Mouse (Mus musculus) heart, embryonic 15.5 days (tissue): ENCODE measurements around the gene Zdhhc14. TPM values are rescaled to one million over a fixed set of nuclear protein-coding genes. Genes with fewer than 3 reads are reported as not detected.
A peak's percentile ranks its signal among the peaks of the same experiment; 100 is the strongest.

ENCODE experiments used
- ATAC-seq: fragments of 200-750 bp; cut with Nextera tagmentation; replicated peaks from 2 replicates; pipeline ENCODE4 v1.8.0; 2017; ENCODE audit warnings: low read depth, moderate TSS enrichment; ENCODE audit not compliant: insufficient number of reproducible peaks, insufficient read depth, low FRiP score
- H3K27ac ChIP-seq: fragments of 300-500 bp; sonication (generic); 2 replicates; pipeline ENCODE4 v1.5.1; 2015; ENCODE audit warnings: mild to moderate bottlenecking, inconsistent platforms
- H3K27me3 ChIP-seq: fragments of 300-500 bp; sonication (generic); 2 replicates; pipeline ENCODE4 v1.6.1; 2015; ENCODE audit warnings: inconsistent platforms
- H3K36me3 ChIP-seq: fragments of 300-500 bp; sonication (generic); 2 replicates; pipeline ENCODE4 v1.6.1; 2015; ENCODE audit warnings: mild to moderate bottlenecking, inconsistent platforms
- H3K4me1 ChIP-seq: fragments of 300-500 bp; sonication (generic); replicated peaks from 2 replicates; pipeline ENCODE4 v1.6.1; 2015; ENCODE audit warnings: inconsistent platforms
- H3K4me2 ChIP-seq: fragments of 300-500 bp; sonication (generic); 2 replicates; pipeline ENCODE4 v1.6.1; 2015; ENCODE audit warnings: inconsistent platforms, mild to moderate bottlenecking, moderate library complexity
- H3K4me3 ChIP-seq: fragments of 300-500 bp; sonication (generic); 2 replicates; pipeline ENCODE4 v1.5.1; 2015; ENCODE audit warnings: mild to moderate bottlenecking, inconsistent platforms
- H3K9ac ChIP-seq: fragments of 300-500 bp; sonication (generic); 2 replicates; pipeline ENCODE4 v1.6.1; 2015; ENCODE audit warnings: mild to moderate bottlenecking, inconsistent platforms
- H3K9me3 ChIP-seq: fragments of 300-500 bp; sonication (generic); replicated peaks from 2 replicates; pipeline ENCODE4 v1.6.1; 2016; ENCODE audit warnings: inconsistent platforms
- whole genome bisulfite sequencing: fragments of 180-500 bp; shearing (Covaris S2); methylation state at CpG from one replicate; pipeline ENCODE4 v1.1.7; 2015; ENCODE audit warnings: mixed read lengths; 5-methylcytosine and 5-hydroxymethylcytosine counted together
- polyA plus RNA-seq: library from polyadenylated mRNA; unstranded; fragments of >200 nt; fragmentation: Nextera tagmentation; extraction: Ambion mirVana; gene quantifications from 2 replicates; pipeline ENCODE4 v1.2.1, GENCODE M21; 2015

Gene Zdhhc14
- polyA plus RNA-seq, 1 experiment from 2014 or later, result 1.3 TPM

DNA sequence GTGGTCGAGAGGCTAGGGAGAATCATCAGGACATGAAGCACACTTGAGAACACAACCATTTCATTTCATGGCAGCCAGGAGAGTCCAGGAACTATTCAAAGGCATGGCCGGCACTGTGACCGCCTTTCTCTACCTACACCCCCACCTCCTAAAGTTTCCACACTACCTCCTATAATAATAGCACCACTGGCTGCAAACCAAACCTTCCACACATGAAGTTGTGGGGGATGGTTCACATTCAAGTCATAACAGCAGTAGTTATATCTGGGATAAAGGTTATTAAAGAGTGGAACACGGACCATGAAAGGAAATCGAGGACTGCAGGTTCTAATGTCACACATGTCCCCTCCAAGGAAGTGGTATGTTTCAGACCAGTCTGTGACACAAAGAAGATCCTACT lies 90.6 kb downstream of the Zdhhc14 start:
- WGBS, result 79% methylated on average over 5 of the region's 5 CpGs
- H3K36me3 ChIP-seq, result no peaks in the 10 kb centered on the region
- no peak for ATAC-seq
- H3K27ac ChIP-seq, result no peak overlapping the region
- no peak overlapping the region for H3K4me2 ChIP-seq
- no peak overlapping the region for H3K9ac ChIP-seq
- no peak overlapping the region for H3K4me3 ChIP-seq
- no peaks in the 10 kb centered on the region for H3K27me3 ChIP-seq
- no peaks in the 10 kb centered on the region for H3K9me3 ChIP-seq
- no peaks in the 10 kb centered on the region for H3K4me1 ChIP-seq

DNA sequence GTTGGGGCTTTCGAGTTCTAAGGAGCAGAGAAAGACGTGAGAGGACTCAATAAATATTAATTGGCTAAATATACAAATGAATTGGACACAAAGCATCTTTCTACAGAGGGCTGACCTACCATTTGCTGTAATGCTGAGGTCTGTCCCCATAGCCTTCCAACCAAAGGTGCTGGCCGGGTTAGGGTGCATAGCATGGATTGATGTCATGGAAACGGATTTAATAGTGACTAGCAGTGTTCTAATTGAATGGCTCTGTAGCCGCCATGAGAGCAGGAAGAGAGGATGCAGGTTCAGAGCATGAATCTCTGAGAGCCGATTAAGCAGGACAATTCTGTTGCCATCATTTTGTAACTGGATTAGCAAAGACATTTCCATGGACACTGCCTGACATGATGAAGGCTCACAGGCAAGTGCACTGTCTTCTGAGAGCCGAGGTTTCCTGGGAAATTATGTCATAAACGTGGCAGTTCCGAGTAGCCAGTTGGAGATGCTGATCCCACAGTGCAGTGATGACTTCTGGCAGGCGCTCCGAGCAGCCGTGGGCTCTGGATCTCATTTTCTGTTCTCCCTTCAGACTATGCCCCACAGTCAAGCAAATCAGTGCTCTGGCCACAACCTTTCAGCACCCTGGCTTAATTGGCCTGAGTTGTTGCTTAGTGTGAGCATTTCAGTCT lies 91.3 kb downstream of the Zdhhc14 start:
- H3K4me3 ChIP-seq, result no peak overlapping the region
- ATAC-seq, result no peak; the same call in 1 of the 2 replicates
- no peaks in the 10 kb centered on the region for H3K9me3 ChIP-seq
- no peak overlapping the region for H3K9ac ChIP-seq
- H3K4me2 ChIP-seq, result no peak overlapping the region
- 59% methylated on average over 12 of the region's 12 CpGs for WGBS
- H3K27ac ChIP-seq, result no peak overlapping the region
- no peaks in the 10 kb centered on the region for H3K36me3 ChIP-seq
- H3K27me3 ChIP-seq, result no peaks in the 10 kb centered on the region
- H3K4me1 ChIP-seq, result no peaks in the 10 kb centered on the region

DNA sequence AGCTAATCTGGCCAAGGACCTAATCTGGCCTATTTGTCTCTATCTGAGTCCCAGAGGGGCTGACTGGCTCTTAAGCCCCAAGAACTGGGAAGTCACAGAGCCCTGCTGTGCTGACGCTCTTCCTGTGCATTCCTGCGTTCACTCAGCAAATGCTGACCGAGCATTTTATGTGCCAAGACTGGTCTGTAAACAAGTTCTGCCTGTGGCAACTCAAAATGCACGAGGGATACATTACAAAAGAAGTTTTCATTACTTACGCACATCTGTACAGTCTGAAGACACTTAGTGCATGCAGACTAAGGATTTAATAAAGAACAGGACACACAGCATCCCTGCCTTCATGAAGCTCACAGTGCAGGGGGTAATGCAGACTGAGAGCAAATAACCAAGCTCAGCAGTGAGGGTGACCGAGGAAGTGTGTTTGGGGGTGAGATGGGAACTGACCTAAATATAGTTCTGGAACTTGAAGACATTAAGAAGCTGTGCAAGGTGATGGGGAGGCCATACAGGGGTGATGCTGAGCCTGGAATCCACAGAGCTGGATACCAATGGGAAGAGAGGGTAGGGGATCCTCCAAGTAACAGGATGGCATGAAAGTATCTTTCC lies 99.3 kb downstream of the Zdhhc14 start:
- H3K4me3 ChIP-seq, result no peak overlapping the region
- H3K9ac ChIP-seq, result no peak overlapping the region
- H3K4me1 ChIP-seq, result 0 out of 2 replicates have a peak, but pooled peaks cover 2% of the 10 kb centered on the region
- H3K36me3 ChIP-seq, result no peaks in the 10 kb centered on the region
- no peaks in the 10 kb centered on the region for H3K27me3 ChIP-seq
- WGBS, result 53% methylated on average over 6 of the region's 6 CpGs
- no peak overlapping the region for H3K27ac ChIP-seq
- no peaks in the 10 kb centered on the region for H3K9me3 ChIP-seq
- no peak for ATAC-seq
- H3K4me2 ChIP-seq, result no peak overlapping the region

DNA sequence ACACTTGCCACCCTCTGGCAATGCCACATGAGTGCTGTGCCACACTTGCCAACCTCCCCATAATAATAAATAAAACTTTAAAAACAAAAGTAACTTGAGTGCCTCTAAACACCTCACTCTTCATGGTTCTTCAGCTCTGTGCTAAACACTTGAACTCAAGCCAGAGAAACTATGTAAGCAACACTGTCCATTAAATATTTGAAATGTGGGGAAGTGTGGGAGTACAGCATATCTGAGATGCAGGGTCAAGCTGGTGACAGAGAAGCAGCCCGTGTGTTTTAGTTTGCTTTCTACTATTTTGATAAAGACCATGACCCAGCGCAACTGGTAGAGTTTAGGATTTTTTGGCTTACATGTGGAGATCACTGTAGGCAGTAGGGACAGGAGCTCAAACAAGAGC lies 100.7 kb downstream of the Zdhhc14 start:
- no peaks in the 10 kb centered on the region for H3K27me3 ChIP-seq

DNA sequence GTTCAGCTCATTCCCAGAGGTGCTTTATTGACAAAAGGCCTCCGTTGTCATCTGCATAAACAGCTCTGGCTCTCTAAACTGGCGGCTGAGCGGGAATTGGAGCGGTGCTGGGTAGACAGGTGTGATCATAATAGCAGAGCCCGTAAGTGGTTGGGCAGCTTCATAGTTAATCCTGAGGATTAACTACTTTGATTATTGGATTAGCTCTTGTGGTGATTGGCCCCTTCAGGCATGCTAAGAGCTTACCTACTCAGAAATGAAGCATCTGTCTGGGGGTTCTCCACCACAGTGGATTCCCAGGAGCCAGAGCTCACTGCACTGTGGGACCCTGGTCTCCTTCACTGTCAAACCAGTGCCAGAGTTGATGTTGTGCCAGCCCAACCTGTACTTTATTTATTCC lies 102.7 kb downstream of the Zdhhc14 start:
- H3K27ac ChIP-seq, result no peak overlapping the region
- no peaks in the 10 kb centered on the region for H3K27me3 ChIP-seq
- H3K36me3 ChIP-seq, result no peaks in the 10 kb centered on the region
- ATAC-seq, result no peak
- H3K4me1 ChIP-seq, result 0 out of 2 replicates have a peak, but pooled peaks cover 2% of the 10 kb centered on the region
- WGBS, result 68% methylated on average over 5 of the region's 5 CpGs
- no peak overlapping the region for H3K9ac ChIP-seq
- H3K4me3 ChIP-seq, result no peak overlapping the region
- H3K4me2 ChIP-seq, result no peak overlapping the region
- no peaks in the 10 kb centered on the region for H3K9me3 ChIP-seq

More for the DNA sequence above, 100.7 kb downstream of the Zdhhc14 start:
- Histone ChIP-seq H3K36me3 (no peaks in the 10 kb centered on the region), H3K9ac (no peak overlapping the region), H3K4me2 (no peak overlapping the region), H3K27ac (no peak overlapping the region), H3K9me3 (no peaks in the 10 kb centered on the region), H3K4me1 (0 out of 2 replicates have a peak, but pooled peaks cover 2% of the 10 kb centered on the region), H3K4me3 (no peak overlapping the region)
- 56% methylated on average over 2 of the region's 2 CpGs for WGBS
- ATAC-seq, result no peak

DNA sequence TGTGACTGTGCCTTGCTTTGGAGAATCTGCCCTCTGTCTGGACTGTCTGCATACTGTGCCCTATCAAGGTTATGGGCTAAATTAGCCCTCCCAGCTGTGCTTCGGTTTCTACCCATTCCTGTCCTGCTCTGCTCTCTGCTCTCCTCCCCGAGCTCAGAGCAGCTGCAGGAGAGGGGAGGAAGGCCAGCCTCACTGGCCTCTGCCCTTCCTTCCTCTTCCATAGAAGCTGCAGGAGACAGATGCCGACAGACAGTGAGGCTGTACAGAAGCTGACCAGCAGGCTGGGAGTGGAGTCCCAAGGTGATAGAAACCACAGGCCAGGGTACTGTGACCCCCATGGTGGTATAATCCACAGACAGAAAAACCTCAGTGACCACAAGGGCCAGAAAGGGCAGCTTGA lies 104.1 kb downstream of the Zdhhc14 start:
- Histone ChIP-seq H3K4me1 (0 out of 2 replicates have a peak, but pooled peaks cover 2% of the 10 kb centered on the region), H3K4me2 (no peak overlapping the region), H3K9ac (no peak overlapping the region), H3K4me3 (no peak overlapping the region), H3K9me3 (no peaks in the 10 kb centered on the region), H3K36me3 (no peaks in the 10 kb centered on the region), H3K27ac (no peak overlapping the region), H3K27me3 (no peaks in the 10 kb centered on the region)
- WGBS, result 25% methylated on average over 3 of the region's 3 CpGs
- ATAC-seq, result peak; percentile 55; the same call in 1 of the 2 replicates

DNA sequence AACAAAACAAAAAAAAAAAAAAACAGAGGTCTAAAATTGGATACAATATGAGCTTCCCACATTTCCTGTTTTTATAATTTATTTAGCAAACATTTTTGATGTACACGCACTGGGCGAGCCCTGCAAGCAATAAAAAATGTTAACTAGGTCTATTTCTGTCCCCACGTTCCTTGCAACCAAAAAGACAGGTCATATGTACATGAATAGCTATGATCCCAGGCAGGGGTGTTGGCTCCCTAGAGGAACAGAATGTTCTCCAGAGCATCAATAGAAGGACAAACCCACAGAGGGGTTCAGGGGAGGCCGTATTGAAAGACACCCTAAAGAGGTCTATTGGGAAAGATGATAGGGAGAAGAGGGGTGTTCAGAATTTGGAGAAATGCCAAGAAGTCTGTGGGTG lies 106.6 kb downstream of the Zdhhc14 start:
- Histone ChIP-seq H3K27ac (no peak overlapping the region), H3K9ac (no peak overlapping the region), H3K4me1 (no peaks in the 10 kb centered on the region), H3K9me3 (no peaks in the 10 kb centered on the region), H3K36me3 (no peaks in the 10 kb centered on the region), H3K4me3 (no peak overlapping the region), H3K27me3 (no peaks in the 10 kb centered on the region), H3K4me2 (no peak overlapping the region)
- no peak for ATAC-seq
- 66% methylated on average over 4 of the region's 4 CpGs for WGBS

DNA sequence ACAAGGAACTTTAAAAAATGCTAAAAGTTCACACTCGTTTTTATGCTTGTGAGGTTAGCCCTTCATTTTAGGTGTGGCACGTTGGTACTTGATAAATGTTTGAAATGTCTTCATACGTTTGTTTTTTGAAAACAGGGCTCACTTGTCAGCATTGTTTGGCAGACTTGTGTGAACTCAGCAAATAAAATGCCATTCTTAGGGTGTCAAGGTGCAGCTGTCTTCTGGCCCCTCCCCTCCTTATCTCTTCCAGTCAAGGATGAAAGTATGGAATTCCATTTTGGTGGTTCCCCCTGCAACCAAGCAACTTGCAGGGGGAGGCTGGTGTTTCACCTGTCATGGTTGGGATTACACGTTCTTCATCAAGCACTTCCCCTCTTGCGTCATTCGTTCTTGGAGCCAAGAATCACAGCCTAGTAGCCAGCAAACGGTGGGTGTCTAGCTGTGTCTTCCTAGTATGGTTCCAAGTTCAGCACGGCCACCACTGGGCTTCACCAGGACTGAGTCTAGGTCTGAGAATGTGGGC lies 108.2 kb downstream of the Zdhhc14 start:
- H3K9me3 ChIP-seq, result no peaks in the 10 kb centered on the region
- no peak overlapping the region for H3K4me3 ChIP-seq
- no peaks in the 10 kb centered on the region for H3K36me3 ChIP-seq
- H3K4me1 ChIP-seq, result no peaks in the 10 kb centered on the region
- H3K9ac ChIP-seq, result no peak overlapping the region
- no peak overlapping the region for H3K27ac ChIP-seq
- WGBS, result 69% methylated on average over 8 of the region's 8 CpGs
- no peak overlapping the region for H3K4me2 ChIP-seq
- no peaks in the 10 kb centered on the region for H3K27me3 ChIP-seq
- ATAC-seq, result no peak

DNA sequence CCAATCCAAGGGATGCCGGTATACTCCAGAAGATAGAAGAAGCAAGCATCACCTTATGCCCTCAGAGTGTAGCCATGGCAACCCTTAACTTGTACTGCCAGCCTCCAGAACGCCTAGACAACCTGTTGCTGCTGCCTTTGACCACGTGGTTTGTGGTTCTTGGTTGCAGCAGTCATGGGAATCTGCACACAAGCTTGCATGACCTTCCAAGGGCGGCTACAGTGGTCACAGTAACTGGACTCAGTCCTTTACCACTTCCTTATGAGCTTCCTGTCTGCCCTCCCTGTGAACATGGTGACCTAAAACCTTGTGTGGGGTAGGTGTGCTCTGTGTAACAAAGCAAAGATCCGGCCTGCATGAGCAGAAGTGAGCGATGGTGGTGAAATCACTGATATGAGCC lies 109.6 kb downstream of the Zdhhc14 start:
- Histone ChIP-seq H3K9ac (no peak overlapping the region), H3K27me3 (no peaks in the 10 kb centered on the region), H3K9me3 (no peaks in the 10 kb centered on the region), H3K4me2 (no peak overlapping the region), H3K4me3 (no peak overlapping the region), H3K36me3 (no peaks in the 10 kb centered on the region), H3K4me1 (peaks cover 3% of the 10 kb centered on the region; the same call in 1 of the 2 replicates), H3K27ac (no peak overlapping the region)
- WGBS, result 74% methylated on average over 6 of the region's 6 CpGs
- ATAC-seq, result no peak

DNA sequence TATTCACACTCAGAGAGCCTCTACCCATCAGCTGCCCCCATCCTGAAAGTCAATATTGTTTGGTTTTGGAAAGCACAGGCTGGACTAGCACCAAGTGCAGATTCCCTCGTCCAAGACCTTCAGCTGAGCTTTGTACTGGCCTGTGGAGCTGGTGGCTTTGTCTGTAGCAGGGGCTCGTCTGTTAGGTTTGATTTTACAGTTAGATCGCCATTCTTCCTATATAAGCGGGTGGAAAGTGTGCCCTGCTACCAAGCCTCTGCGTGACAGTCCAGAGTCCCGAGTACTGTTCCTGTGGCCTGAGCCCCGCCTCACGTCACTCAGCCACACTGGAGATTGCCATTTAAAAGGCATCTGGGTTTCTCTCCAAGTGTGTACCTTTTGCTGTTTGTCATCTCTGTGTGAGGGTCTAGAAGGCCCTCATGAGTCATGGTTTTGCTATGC lies 113.8 kb downstream of the Zdhhc14 start:
- Histone ChIP-seq H3K4me1 (peaks cover 3% of the 10 kb centered on the region; the same call in 1 of the 2 replicates), H3K9ac (no peak overlapping the region), H3K27me3 (no peaks in the 10 kb centered on the region), H3K36me3 (no peaks in the 10 kb centered on the region), H3K4me2 (no peak overlapping the region), H3K27ac (no peak overlapping the region), H3K9me3 (no peaks in the 10 kb centered on the region), H3K4me3 (no peak overlapping the region)
- 63% methylated on average over 8 of the region's 8 CpGs for WGBS
- no peak for ATAC-seq

DNA sequence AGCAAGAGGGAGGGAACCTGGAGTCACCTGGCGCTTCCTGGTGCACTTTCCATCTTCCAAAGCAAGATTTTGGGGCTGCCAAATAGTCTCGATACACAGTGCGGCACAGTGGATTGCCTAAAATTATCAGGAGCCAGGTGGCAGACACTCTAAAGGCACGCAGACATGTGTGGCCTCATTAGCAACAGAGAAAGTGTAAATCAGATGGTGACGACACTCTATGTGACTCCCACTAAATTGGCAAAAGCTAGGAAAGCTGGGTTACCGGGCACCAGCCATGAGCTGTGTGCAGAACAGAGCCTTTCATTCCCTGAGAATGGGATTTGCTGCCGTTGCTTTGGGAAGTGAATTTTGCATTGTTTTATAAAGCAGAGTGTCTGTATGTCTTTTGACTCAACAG lies 115.0 kb downstream of the Zdhhc14 start:
- Histone ChIP-seq H3K36me3 (no peaks in the 10 kb centered on the region), H3K4me3 (no peak overlapping the region), H3K4me2 (no peak overlapping the region), H3K4me1 (peaks cover 3% of the 10 kb centered on the region; the same call in 1 of the 2 replicates), H3K27me3 (no peaks in the 10 kb centered on the region), H3K27ac (no peak overlapping the region), H3K9me3 (no peaks in the 10 kb centered on the region), H3K9ac (no peak overlapping the region)
- 80% methylated on average over 7 of the region's 7 CpGs for whole genome bisulfite sequencing
- ATAC-seq, result no peak
